Mouse (Mus musculus): ENCODE data around the gene Zbtb2.

Zbtb2 gene

GRCm38 (mm10) chr10:4386609-4387591 lies 1.0 kb downstream of the Zbtb2 start:
- peak; percentile 75 for ATAC-seq (ENCODE audit: insufficient number of reproducible peaks, low FRiP score, low TSS enrichment)

GRCm38 (mm10) chr10:4384244-4384643 lies 3.7 kb downstream of the Zbtb2 start:
- ATAC-seq (ENCODE audit: insufficient number of reproducible peaks, low FRiP score, low TSS enrichment): no peak

- ATAC-seq (ENCODE audit: insufficient number of reproducible peaks, low FRiP score, low TSS enrichment): no peak
Observed at GRCm38 (mm10) chr10:4380748-4381147, 7.2 kb downstream of the Zbtb2 start.

- ATAC-seq (ENCODE audit: insufficient number of reproducible peaks, low FRiP score, low TSS enrichment): no peak
Observed at GRCm38 (mm10) chr10:4376931-4377330, 11.0 kb downstream of the Zbtb2 start.

GRCm38 (mm10) chr10:4376461-4376860 lies 11.4 kb downstream of the Zbtb2 start:
- ATAC-seq (ENCODE audit: insufficient number of reproducible peaks, low FRiP score, low TSS enrichment): no peak

GRCm38 (mm10) chr10:4375267-4375666 lies 12.6 kb downstream of the Zbtb2 start:
- no peak for ATAC-seq (ENCODE audit: insufficient number of reproducible peaks, low FRiP score, low TSS enrichment)

GRCm38 (mm10) chr10:4374734-4375133 lies 13.2 kb downstream of the Zbtb2 start:
- ATAC-seq (ENCODE audit: insufficient number of reproducible peaks, low FRiP score, low TSS enrichment): no peak

GRCm38 (mm10) chr10:4374239-4374638 lies 13.7 kb downstream of the Zbtb2 start:
- no peak for ATAC-seq (ENCODE audit: insufficient number of reproducible peaks, low FRiP score, low TSS enrichment)

GRCm38 (mm10) chr10:4373558-4373957 lies 14.3 kb downstream of the Zbtb2 start:
- no peak for ATAC-seq (ENCODE audit: insufficient number of reproducible peaks, low FRiP score, low TSS enrichment)

- ATAC-seq (ENCODE audit: insufficient number of reproducible peaks, low FRiP score, low TSS enrichment): peak; percentile 71
Observed at GRCm38 (mm10) chr10:4372011-4372410, 15.9 kb downstream of the Zbtb2 start.

- ATAC-seq (ENCODE audit: insufficient number of reproducible peaks, low FRiP score, low TSS enrichment): no peak
Observed at GRCm38 (mm10) chr10:4370105-4370504, 17.8 kb downstream of the Zbtb2 start.

GRCm38 (mm10) chr10:4364618-4365017 lies 23.3 kb downstream of the Zbtb2 start:
- no peak for ATAC-seq (ENCODE audit: insufficient number of reproducible peaks, low FRiP score, low TSS enrichment)

- ATAC-seq (ENCODE audit: insufficient number of reproducible peaks, low FRiP score, low TSS enrichment): no peak
Observed at GRCm38 (mm10) chr10:4357435-4357834, 30.5 kb downstream of the Zbtb2 start.

- ATAC-seq (ENCODE audit: insufficient number of reproducible peaks, low FRiP score, low TSS enrichment): no peak
Observed at GRCm38 (mm10) chr10:4356640-4357039, 31.3 kb downstream of the Zbtb2 start.

- ATAC-seq (ENCODE audit: insufficient number of reproducible peaks, low FRiP score, low TSS enrichment): no peak
Observed at GRCm38 (mm10) chr10:4355882-4356451, 31.9 kb downstream of the Zbtb2 start.

GRCm38 (mm10) chr10:4354371-4355260 lies 33.3 kb downstream of the Zbtb2 start:
- ATAC-seq (ENCODE audit: insufficient number of reproducible peaks, low FRiP score, low TSS enrichment): no peak

- ATAC-seq (ENCODE audit: insufficient number of reproducible peaks, low FRiP score, low TSS enrichment): 0 out of 2 replicates have a peak, but pooled peaks have one; percentile 15
Observed at GRCm38 (mm10) chr10:4347591-4347990, 40.3 kb downstream of the Zbtb2 start.

GRCm38 (mm10) chr10:4347136-4347492 lies 40.8 kb downstream of the Zbtb2 start:
- no peak for ATAC-seq (ENCODE audit: insufficient number of reproducible peaks, low FRiP score, low TSS enrichment)

GRCm38 (mm10) chr10:4346489-4347135 lies 41.3 kb downstream of the Zbtb2 start:
- peak; percentile 92 for ATAC-seq (ENCODE audit: insufficient number of reproducible peaks, low FRiP score, low TSS enrichment)

GRCm38 (mm10) chr10:4341430-4341829 lies 46.5 kb downstream of the Zbtb2 start:
- ATAC-seq (ENCODE audit: insufficient number of reproducible peaks, low FRiP score, low TSS enrichment): no peak
